Mouse (Mus musculus) midbrain, embryonic 14.5 days (tissue): ENCODE results near the gene Eif4g3. TPM values are rescaled to one million over a fixed set of nuclear protein-coding genes. Genes with fewer than 3 reads are reported as not detected.

Experiments used
- ATAC-seq: fragments of 200-750 bp; cut with Nextera tagmentation; 2 replicates; pipeline ENCODE4 v1.8.0; 2017; ENCODE audit warnings: moderate number of reproducible peaks, moderate library complexity; ENCODE audit not compliant: low FRiP score, low TSS enrichment
- DNase-seq: peaks from one replicate; pipeline ENCODE4 v3.0.0-alpha.2; 2015
- H3K27ac ChIP-seq: fragments of 300-500 bp; sonication (generic); replicated peaks from 2 replicates; pipeline ENCODE4 v1.5.1; 2014; ENCODE audit warnings: mild to moderate bottlenecking, low read depth, low read length, moderate library complexity
- H3K27me3 ChIP-seq: fragments of 300-500 bp; sonication (generic); 2 replicates; pipeline ENCODE4 v1.6.1; 2014; ENCODE audit warnings: low read length, control low read depth, mixed read lengths; ENCODE audit not compliant: control insufficient read depth, insufficient read depth
- H3K36me3 ChIP-seq: fragments of 300-500 bp; sonication (generic); 2 replicates; pipeline ENCODE4 v1.6.1; 2014; ENCODE audit warnings: low read length, control low read depth; ENCODE audit not compliant: control insufficient read depth, insufficient read depth
- H3K4me1 ChIP-seq: fragments of 300-500 bp; sonication (generic); 2 replicates; pipeline ENCODE4 v1.6.1; 2014; ENCODE audit warnings: mild to moderate bottlenecking, antibody characterized with exemption, low read length, control low read depth; ENCODE audit not compliant: control insufficient read depth, insufficient read depth
- H3K4me2 ChIP-seq: fragments of 300-500 bp; sonication (generic); 2 replicates; pipeline ENCODE4 v1.6.1; 2014; ENCODE audit warnings: mild to moderate bottlenecking, low read length, moderate library complexity
- H3K4me3 ChIP-seq: fragments of 300-500 bp; sonication (generic); replicated peaks from 2 replicates; pipeline ENCODE4 v1.5.1; 2014; ENCODE audit warnings: low read depth, low read length
- H3K9ac ChIP-seq: fragments of 300-500 bp; sonication (generic); replicated peaks from 2 replicates; pipeline ENCODE4 v1.6.1; 2014; ENCODE audit warnings: mild to moderate bottlenecking, low read length, moderate library complexity
- H3K9me3 ChIP-seq: fragments of 300-500 bp; sonication (generic); 2 replicates; pipeline ENCODE4 v1.6.1; 2016; ENCODE audit warnings: low read length, control low read depth, mixed read lengths; ENCODE audit not compliant: control insufficient read depth
- WGBS: fragments of 180-500 bp; shearing (Covaris S2); extraction: QIAGEN DNeasy Blood & Tissue Kit; methylation state at CpG from one replicate; pipeline ENCODE4 v1.1.7; 2014; 5-methylcytosine and 5-hydroxymethylcytosine counted together
- polyA plus RNA-seq: library from polyadenylated mRNA; unstranded; fragments of >200 nt; fragmentation: Nextera tagmentation; extraction: Ambion mirVana; gene quantifications from 2 replicates; pipeline ENCODE4 v1.2.1, GENCODE M21; 2014

Eif4g3 gene
- polyA plus RNA-seq, 1 experiment from 2014 or later = 63.0 TPM

- ATAC-seq = no peak
- peaks cover 6% of the 10 kb centered on the region; the same call in 1 of the 2 replicates for H3K4me1 ChIP-seq
- H3K4me2 ChIP-seq = no peak overlapping the region
- H3K36me3 ChIP-seq = peaks cover 39% of the 10 kb centered on the region
- H3K27ac ChIP-seq = no peak overlapping the region
- no peak overlapping the region for H3K9ac ChIP-seq
- no peak overlapping the region for H3K4me3 ChIP-seq
- no peaks in the 10 kb centered on the region for H3K9me3 ChIP-seq
- no peaks in the 10 kb centered on the region for H3K27me3 ChIP-seq
- DNase-seq = no peak
- WGBS = 72% methylated on average over 2 of the region's 2 CpGs
Measured at GRCm38 (mm10) chr4:138130149-138130548, 137.3 kb downstream of the Eif4g3 start.

DNA sequence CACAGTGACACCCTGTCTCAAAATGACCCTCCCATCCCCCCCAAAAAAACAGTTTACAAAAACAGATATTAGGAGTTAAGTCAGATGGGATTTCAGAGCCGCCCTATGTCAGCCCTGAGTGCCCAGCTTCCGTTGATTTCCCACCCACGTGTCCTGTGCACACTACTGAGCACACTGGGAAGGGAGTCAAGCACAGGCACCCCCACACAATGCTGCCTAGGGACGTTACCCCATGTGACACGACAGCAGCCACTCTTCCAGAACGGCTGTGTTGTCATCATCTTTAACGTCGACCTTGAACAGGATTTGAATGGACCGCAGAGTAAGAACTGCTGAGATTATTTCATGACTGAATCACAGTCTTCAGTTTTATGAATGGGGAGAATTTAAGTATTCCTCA lies 138.4 kb downstream of the Eif4g3 start:
- no peaks in the 10 kb centered on the region for H3K9me3 ChIP-seq
- 0 out of 2 replicates have a peak overlapping the region, but pooled peaks have one; percentile 26 for H3K27ac ChIP-seq
- no peak overlapping the region for H3K4me3 ChIP-seq
- DNase-seq (no peak), ATAC-seq (no peak)
- peaks cover 35% of the 10 kb centered on the region for H3K36me3 ChIP-seq
- no peak overlapping the region for H3K4me2 ChIP-seq
- WGBS = 73% methylated on average over 9 of the region's 9 CpGs
- no peaks in the 10 kb centered on the region for H3K27me3 ChIP-seq
- no peak overlapping the region for H3K9ac ChIP-seq
- peaks cover 6% of the 10 kb centered on the region; the same call in 1 of the 2 replicates for H3K4me1 ChIP-seq

DNA sequence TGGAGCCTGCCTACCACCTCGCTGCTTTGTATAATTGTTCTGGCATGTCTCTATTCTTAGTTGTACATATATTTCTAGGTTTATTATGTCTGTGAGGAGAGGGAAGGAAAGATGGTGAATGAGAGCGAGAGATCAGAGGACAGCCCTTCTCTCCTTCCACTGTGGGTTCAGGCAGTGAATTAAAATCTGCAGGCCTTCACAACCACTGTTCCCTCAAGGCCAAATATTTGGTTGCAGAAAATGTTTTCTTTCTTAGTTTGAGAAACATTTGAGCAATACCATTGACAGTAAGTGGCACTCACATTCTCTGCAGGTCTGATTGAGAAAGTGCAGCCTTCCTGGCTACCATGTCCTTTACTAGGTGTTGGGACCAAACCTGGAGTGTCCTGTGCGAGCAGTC lies 138.9 kb downstream of the Eif4g3 start:
- peaks cover 6% of the 10 kb centered on the region; the same call in 1 of the 2 replicates for H3K4me1 ChIP-seq
- H3K9ac ChIP-seq = no peak overlapping the region
- WGBS = 91% methylated on average over 3 of the region's 3 CpGs
- H3K36me3 ChIP-seq = peaks cover 32% of the 10 kb centered on the region
- no peak overlapping the region for H3K4me3 ChIP-seq
- no peaks in the 10 kb centered on the region for H3K27me3 ChIP-seq
- DNase-seq = no peak
- no peak overlapping the region for H3K4me2 ChIP-seq
- H3K27ac ChIP-seq = no peak overlapping the region
- H3K9me3 ChIP-seq = no peaks in the 10 kb centered on the region
- no peak for ATAC-seq

DNA sequence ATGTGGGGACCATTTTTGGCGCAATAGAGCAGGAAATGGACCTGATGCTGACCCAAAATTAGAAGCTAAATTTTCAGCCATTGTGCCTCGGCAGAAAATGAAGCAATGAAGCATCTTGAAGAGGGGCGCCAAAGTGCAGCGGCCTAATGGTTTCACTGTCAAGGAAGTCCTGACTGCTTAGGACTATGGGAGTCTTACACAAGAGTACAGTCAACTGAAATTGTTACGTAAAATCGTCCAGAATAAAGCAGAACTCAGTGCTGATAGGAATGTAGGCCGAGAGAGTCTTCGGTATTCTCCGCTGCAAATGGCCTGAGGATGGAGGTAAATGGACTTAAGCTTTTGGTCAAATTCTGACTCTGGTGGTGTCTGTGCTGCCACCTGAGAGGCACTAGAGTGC lies 140.5 kb downstream of the Eif4g3 start:
- H3K4me3 ChIP-seq = no peak overlapping the region
- no peak overlapping the region for H3K9ac ChIP-seq
- H3K27ac ChIP-seq = no peak overlapping the region
- H3K27me3 ChIP-seq = no peaks in the 10 kb centered on the region
- H3K9me3 ChIP-seq = no peaks in the 10 kb centered on the region
- ATAC-seq = no peak
- WGBS = 93% methylated on average over 9 of the region's 9 CpGs
- no peak overlapping the region for H3K4me2 ChIP-seq
- H3K36me3 ChIP-seq = peaks cover 21% of the 10 kb centered on the region
- peaks cover 6% of the 10 kb centered on the region; the same call in 1 of the 2 replicates for H3K4me1 ChIP-seq
- DNase-seq = no peak

DNA sequence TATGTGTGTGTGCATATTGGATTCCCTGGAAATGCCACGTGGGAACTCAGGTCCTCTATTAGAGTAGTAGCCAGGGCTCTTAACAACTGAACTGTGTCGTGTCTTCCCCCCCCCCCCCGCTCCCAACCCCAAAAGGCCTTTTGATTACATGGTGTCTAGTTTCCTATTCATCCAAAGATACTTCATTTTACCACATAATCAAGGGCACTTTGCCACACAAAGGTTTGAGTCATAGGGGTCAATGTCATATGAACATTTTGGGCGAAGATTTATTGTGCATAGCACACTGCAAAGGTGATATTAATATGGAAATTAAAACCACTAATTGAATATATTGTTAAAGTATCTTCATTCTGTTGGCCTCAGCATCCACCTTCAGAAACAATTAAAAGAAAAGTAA lies 144.5 kb downstream of the Eif4g3 start:
- no peak overlapping the region for H3K9ac ChIP-seq
- no peaks in the 10 kb centered on the region for H3K4me1 ChIP-seq
- H3K27ac ChIP-seq = no peak overlapping the region
- 58% methylated on average over 4 of the region's 4 CpGs for WGBS
- no peak overlapping the region for H3K4me2 ChIP-seq
- ATAC-seq (no peak), DNase-seq (no peak)
- H3K9me3 ChIP-seq = no peaks in the 10 kb centered on the region
- H3K36me3 ChIP-seq = peaks cover 16% of the 10 kb centered on the region
- H3K4me3 ChIP-seq = no peak overlapping the region
- H3K27me3 ChIP-seq = no peaks in the 10 kb centered on the region

GRCm38 (mm10) chr4:138137804-138138203 lies 145.0 kb downstream of the Eif4g3 start:
- 92% methylated on average over 17 of the region's 17 CpGs for WGBS
- Histone ChIP-seq H3K4me2 (no peak overlapping the region), H3K36me3 (peaks cover 11% of the 10 kb centered on the region), H3K4me3 (no peak overlapping the region), H3K27me3 (no peaks in the 10 kb centered on the region), H3K9me3 (no peaks in the 10 kb centered on the region), H3K27ac (no peak overlapping the region), H3K9ac (no peak overlapping the region), H3K4me1 (no peaks in the 10 kb centered on the region)
- ATAC-seq (no peak), DNase-seq (no peak)

DNA sequence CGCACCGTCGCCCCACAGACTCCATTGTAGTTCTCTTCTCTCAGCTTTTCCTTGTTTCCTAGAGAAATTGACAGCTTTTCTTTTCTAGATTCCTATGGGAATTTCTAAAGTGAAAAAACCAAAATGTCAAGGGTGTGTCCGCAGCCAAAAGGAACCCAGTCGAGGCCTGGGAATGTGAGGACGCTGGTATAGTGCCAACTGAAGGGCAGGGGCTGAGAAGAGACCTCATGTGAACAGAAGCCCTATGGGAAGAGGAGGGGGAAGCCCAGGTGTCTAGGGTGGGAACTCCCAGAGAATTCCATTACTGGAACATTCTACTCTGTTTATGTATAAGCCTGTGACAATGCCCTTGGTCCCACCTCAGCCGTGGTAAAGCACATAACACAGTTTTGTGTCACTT lies 145.4 kb downstream of the Eif4g3 start:
- WGBS = 91% methylated on average over 7 of the region's 7 CpGs
- no peak overlapping the region for H3K9ac ChIP-seq
- ATAC-seq = no peak

DNA sequence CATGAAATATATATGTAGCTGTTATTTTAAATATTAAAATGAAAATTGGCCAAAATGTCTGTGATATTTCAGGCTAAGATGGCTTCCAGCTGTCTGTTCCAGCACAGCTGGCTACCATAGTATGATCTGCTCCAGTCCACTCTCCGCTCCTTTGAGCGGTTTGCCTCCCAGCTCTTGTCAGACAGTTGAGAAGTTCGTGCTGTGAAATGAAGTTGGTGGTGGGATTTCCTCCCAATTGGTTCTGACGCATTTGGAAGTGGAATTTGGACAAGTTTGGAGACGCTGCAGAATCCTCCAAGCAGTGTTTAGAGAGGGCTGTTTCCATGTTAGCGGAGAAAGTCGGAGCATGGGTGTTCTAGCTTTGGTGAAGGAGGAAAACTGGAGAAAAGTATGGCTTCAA lies 148.5 kb downstream of the Eif4g3 start:
- Histone ChIP-seq H3K36me3 (0 out of 2 replicates have a peak, but pooled peaks cover 7% of the 10 kb centered on the region), H3K4me2 (no peak overlapping the region), H3K27me3 (no peaks in the 10 kb centered on the region), H3K9me3 (no peaks in the 10 kb centered on the region), H3K4me1 (no peaks in the 10 kb centered on the region), H3K27ac (no peak overlapping the region), H3K9ac (no peak overlapping the region), H3K4me3 (no peak overlapping the region)
- WGBS = 92% methylated on average over 7 of the region's 7 CpGs
- ATAC-seq (no peak), DNase-seq (no peak)

More for the DNA sequence above, 145.4 kb downstream of the Eif4g3 start:
- no peak for DNase-seq
- H3K9me3 ChIP-seq = no peaks in the 10 kb centered on the region
- peaks cover 10% of the 10 kb centered on the region; the same call in 1 of the 2 replicates for H3K36me3 ChIP-seq
- no peak overlapping the region for H3K4me3 ChIP-seq
- no peak overlapping the region for H3K27ac ChIP-seq
- no peaks in the 10 kb centered on the region for H3K4me1 ChIP-seq
- H3K4me2 ChIP-seq = no peak overlapping the region
- no peaks in the 10 kb centered on the region for H3K27me3 ChIP-seq

- 78% methylated on average over 8 of the region's 8 CpGs for WGBS
- Histone ChIP-seq H3K4me2 (no peak overlapping the region), H3K27me3 (no peaks in the 10 kb centered on the region), H3K9me3 (no peaks in the 10 kb centered on the region), H3K27ac (no peak overlapping the region), H3K36me3 (peaks cover 17% of the 10 kb centered on the region), H3K4me1 (no peaks in the 10 kb centered on the region), H3K9ac (no peak overlapping the region), H3K4me3 (no peak overlapping the region)
- DNase-seq = no peak
- ATAC-seq = no peak
Measured at GRCm38 (mm10) chr4:138147176-138147575, 154.4 kb downstream of the Eif4g3 start.
